Mouse (Mus musculus): ENCODE measurements around the gene C1qtnf6. TPM values are rescaled to one million over a fixed set of nuclear protein-coding genes. Genes with fewer than 3 reads are reported as not detected.

C1qtnf6 gene
- total RNA-seq, 2 experiments from 2014 or later = 0.46 to 5.3 TPM

GRCm38 (mm10) chr15:78486564-78486963 is 44.7 kb downstream of the C1qtnf6 start:
- no peak for ATAC-seq (replicated peaks; ENCODE audit: poor library complexity)

GRCm38 (mm10) chr15:78483311-78483710 is 47.9 kb downstream of the C1qtnf6 start:
- ATAC-seq (replicated peaks; ENCODE audit: poor library complexity) = no peak

GRCm38 (mm10) chr15:78482518-78482917 is 48.7 kb downstream of the C1qtnf6 start:
- no peak for ATAC-seq (replicated peaks; ENCODE audit: poor library complexity)

GRCm38 (mm10) chr15:78481448-78482000 is 49.7 kb downstream of the C1qtnf6 start:
- peak; percentile 17; the same call in 1 of the 2 replicates for ATAC-seq (replicated peaks; ENCODE audit: poor library complexity)

- ATAC-seq (replicated peaks; ENCODE audit: poor library complexity) = no peak
Measured at GRCm38 (mm10) chr15:78480991-78481390, 50.2 kb downstream of the C1qtnf6 start.

GRCm38 (mm10) chr15:78480111-78480510 is 51.1 kb downstream of the C1qtnf6 start:
- peak; percentile 39; the same call in 1 of the 2 replicates for ATAC-seq (replicated peaks; ENCODE audit: poor library complexity)

GRCm38 (mm10) chr15:78479470-78479869 is 51.7 kb downstream of the C1qtnf6 start:
- ATAC-seq (replicated peaks; ENCODE audit: poor library complexity) = no peak

GRCm38 (mm10) chr15:78478073-78478472 is 53.1 kb downstream of the C1qtnf6 start:
- ATAC-seq (replicated peaks; ENCODE audit: poor library complexity) = no peak

- no peak for ATAC-seq (replicated peaks; ENCODE audit: poor library complexity)
Measured at GRCm38 (mm10) chr15:78476878-78477277, 54.3 kb downstream of the C1qtnf6 start.

GRCm38 (mm10) chr15:78475604-78476031 is 55.6 kb downstream of the C1qtnf6 start:
- ATAC-seq (replicated peaks; ENCODE audit: poor library complexity) = no peak

GRCm38 (mm10) chr15:78473442-78473841 is 57.8 kb downstream of the C1qtnf6 start:
- no peak for ATAC-seq (replicated peaks; ENCODE audit: poor library complexity)

Other genes starting within 250 kb of the C1qtnf6 start
- gene Csf2rb2, start 225.7 kb downstream of the C1qtnf6 start, total RNA-seq (2015) = 4.2 and 4.7 TPM in 2 replicates
- gene Csf2rb2, start 225.7 kb downstream of the C1qtnf6 start, total RNA-seq (2017) = 0.98 and 1.7 TPM in 2 replicates
- 52.6 and 56.2 TPM in 2 replicates for gene Csf2rb, start 205.7 kb downstream of the C1qtnf6 start, total RNA-seq (2015)
- gene Csf2rb, start 205.7 kb downstream of the C1qtnf6 start, total RNA-seq (2017) = 48.5 and 55.8 TPM in 2 replicates
- gene Tex33, start 135.5 kb downstream of the C1qtnf6 start, total RNA-seq (2015) = not detected in 2 replicates
- not detected in 2 replicates for gene Tex33, start 135.5 kb downstream of the C1qtnf6 start, total RNA-seq (2017)
- 23.3 and 37.7 TPM in 2 replicates for gene Tst, start 125.5 kb downstream of the C1qtnf6 start, total RNA-seq (2015)
- gene Tst, start 125.5 kb downstream of the C1qtnf6 start, total RNA-seq (2017) = 9.8 and 16.2 TPM in 2 replicates
- 3.4 and 5.9 TPM in 2 replicates for gene Mpst, start 125.0 kb downstream of the C1qtnf6 start, total RNA-seq (2015)
- gene Mpst, start 125.0 kb downstream of the C1qtnf6 start, total RNA-seq (2017) = 22.7 and 37.3 TPM in 2 replicates
- 7.6 and 8.0 TPM in 2 replicates for gene Kctd17, start 102.9 kb downstream of the C1qtnf6 start, total RNA-seq (2015)
- 8.3 and 10.3 TPM in 2 replicates for gene Kctd17, start 102.9 kb downstream of the C1qtnf6 start, total RNA-seq (2017)
- not detected in 2 replicates for gene Tmprss6, start 62.8 kb downstream of the C1qtnf6 start, total RNA-seq (2015)
- not detected in 2 replicates for gene Tmprss6, start 62.8 kb downstream of the C1qtnf6 start, total RNA-seq (2017)
- gene Il2rb, start 36.1 kb downstream of the C1qtnf6 start, total RNA-seq (2015) = 0.54 TPM in 2 replicates
- gene Il2rb, start 36.1 kb downstream of the C1qtnf6 start, total RNA-seq (2017) = 0.04 and 0.10 TPM in 2 replicates
- not detected in 2 replicates for gene Sstr3, start 13.3 kb upstream of the C1qtnf6 start, total RNA-seq (2015)
- not detected in 2 replicates for gene Sstr3, start 13.3 kb upstream of the C1qtnf6 start, total RNA-seq (2017)
- gene Rac2, start 41.4 kb upstream of the C1qtnf6 start, total RNA-seq (2015) = 402 and 432 TPM in 2 replicates
- 164 and 243 TPM in 2 replicates for gene Rac2, start 41.4 kb upstream of the C1qtnf6 start, total RNA-seq (2017)
- 34.6 and 45.8 TPM in 2 replicates for gene Cyth4, start 65.6 kb upstream of the C1qtnf6 start, total RNA-seq (2015)
- 74.9 and 87.2 TPM in 2 replicates for gene Cyth4, start 65.6 kb upstream of the C1qtnf6 start, total RNA-seq (2017)
- not detected in 2 replicates for gene Elfn2, start 187.4 kb upstream of the C1qtnf6 start, total RNA-seq (2015)
- gene Elfn2, start 187.4 kb upstream of the C1qtnf6 start, total RNA-seq (2017) = 0.04 TPM in 1 of 2 replicates, not detected in the other
- gene Mfng, start 242.1 kb upstream of the C1qtnf6 start, total RNA-seq (2015) = 13.3 and 13.6 TPM in 2 replicates
- gene Mfng, start 242.1 kb upstream of the C1qtnf6 start, total RNA-seq (2017) = 10.0 and 10.5 TPM in 2 replicates

Measured in megakaryocyte progenitor cell, adult 5-6 weeks (primary cell).